Mouse (Mus musculus): ENCODE data around the gene Psmb5. TPM values are rescaled to one million over a fixed set of nuclear protein-coding genes. Genes with fewer than 3 reads are reported as not detected.

Psmb5 gene
- 7.7 TPM for polyA plus RNA-seq (2014; fragmentation: Illumina TruSeq; extraction: RNeasy Lipid Tissue Mini Kit (QIAGEN cat#74804); ENCODE audit: low read depth, low replicate concordance)

GRCm38 (mm10) chr14:54617897-54618365 is at the start of gene Psmb5:
Psmb5 (minus strand) TSS chr14:54618022.

GRCm38 (mm10) chr14:54641305-54641969 is 23.6 kb upstream of the Psmb5 start, which contains the start of gene Cdh24:
Cdh24 (minus strand) TSS chr14:54641364.

GRCm38 (mm10) chr14:54640946-54641304 is 23.1 kb upstream of the Psmb5 start, which contains the start of gene Gm17606:
Gm17606 (plus strand) TSS chr14:54640952.

DNA sequence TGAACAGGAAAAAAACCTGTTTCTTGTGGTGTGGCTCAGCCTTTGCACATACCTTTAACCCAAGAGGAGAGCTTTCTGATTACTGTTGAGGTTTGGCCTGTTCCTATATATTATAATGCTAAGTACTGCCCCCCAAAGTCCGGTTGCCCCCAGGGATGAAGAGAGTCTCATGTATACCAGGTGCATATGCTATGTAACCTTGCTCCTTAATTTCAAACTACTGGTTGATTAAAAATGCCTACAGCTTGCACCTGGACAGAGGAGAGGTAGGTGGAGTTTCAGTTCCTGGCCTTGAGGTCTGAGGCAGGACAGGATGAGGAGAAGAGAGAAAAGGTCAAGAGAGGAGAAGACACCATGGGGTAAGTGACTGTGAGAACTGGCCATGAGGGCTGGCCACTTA is 3.3 kb upstream of the Psmb5 start, which contains the start of gene Psmb11:
Psmb11 (plus strand) TSS at position 301 of the 400 bp plus-strand sequence.

DNA sequence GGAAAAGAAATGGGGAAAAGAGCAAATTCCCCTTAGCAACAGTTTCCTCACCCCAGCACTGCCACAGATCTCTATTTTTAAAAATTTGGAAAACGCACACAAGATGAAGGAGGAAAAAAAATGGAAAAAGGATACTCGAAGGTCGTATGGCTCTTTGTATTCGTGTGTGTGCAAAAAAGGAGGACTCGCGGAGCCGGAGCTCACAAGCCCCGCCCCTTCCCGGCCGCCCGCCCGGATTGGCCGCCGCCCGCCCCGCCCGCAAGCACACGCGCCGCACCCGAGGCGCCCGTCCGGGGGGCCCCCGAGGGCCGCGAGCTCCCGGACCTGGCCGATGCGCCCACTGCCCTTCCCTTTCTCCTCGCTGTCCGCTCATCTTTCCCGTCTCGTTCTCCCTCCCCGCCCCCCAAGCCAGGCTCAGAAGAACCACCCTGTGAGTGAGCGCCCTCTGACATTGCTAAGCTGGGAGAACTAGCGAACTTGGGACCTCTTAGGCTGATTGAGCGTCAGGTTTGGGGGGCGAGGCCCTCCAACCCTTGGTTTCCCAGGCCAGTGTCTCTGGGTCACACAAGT is 12.0 kb downstream of the Psmb5 start, which contains the start of gene 4931414P19Rik:
4931414P19Rik (minus strand) TSS at position 242 of the 570 bp plus-strand sequence.

DNA sequence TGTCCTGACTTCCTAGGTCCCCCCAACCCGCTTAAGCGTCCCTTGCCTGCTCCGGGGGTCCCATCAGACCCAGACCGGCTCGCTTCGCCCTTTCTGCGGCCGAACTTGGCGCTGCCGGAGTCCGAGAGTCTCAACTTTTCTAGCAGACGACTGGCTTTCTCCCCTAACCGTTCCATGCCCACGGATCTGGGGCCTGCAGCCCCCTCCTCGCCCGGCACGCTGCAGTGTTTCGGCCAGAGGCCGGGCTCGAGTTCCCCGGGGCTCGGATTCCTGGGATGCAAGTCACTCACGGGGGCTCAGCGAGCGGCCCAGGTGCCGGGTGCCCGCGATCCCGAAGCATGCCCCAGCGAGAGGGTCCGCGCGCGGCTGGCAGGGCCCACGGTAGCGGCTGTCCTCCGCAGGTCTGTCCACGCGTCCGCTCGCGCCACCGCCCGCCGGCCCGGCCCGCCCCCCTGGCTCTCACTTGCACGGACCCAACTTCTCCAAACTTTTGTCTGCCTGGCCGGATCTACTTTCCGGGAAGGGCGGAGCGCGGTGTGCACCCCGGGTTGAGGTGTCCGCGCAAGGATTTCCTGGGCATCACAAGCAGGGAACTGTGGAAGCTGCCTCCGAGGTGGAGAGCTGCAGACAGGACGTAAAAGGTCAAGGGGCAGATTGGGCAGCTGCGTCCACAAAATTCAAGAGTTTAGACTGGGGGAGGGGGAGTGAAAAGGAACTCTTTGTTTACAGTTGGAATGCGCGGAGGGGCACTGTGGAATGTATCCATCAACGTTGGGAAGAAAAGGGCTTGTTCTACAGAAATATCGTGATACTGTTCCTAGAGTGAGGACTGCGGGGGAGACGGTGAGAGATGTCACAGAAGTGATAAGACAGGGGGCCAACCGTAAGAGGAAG is 40.5 kb downstream of the Psmb5 start, which contains the start of gene Ajuba:
Ajuba (minus strand) TSS at position 470 of the 894 bp plus-strand sequence.

Other genes starting within 250 kb of the Psmb5 start
- gene Slc7a7, start 200.2 kb downstream of the Psmb5 start, polyA plus RNA-seq (2014; fragmentation: Illumina TruSeq; extraction: RNeasy Lipid Tissue Mini Kit (QIAGEN cat#74804); ENCODE audit: low read depth, low replicate concordance) = 2.0 TPM
- gene Mrpl52, start 191.1 kb downstream of the Psmb5 start, polyA plus RNA-seq (2014; fragmentation: Illumina TruSeq; extraction: RNeasy Lipid Tissue Mini Kit (QIAGEN cat#74804); ENCODE audit: low read depth, low replicate concordance) = 45.6 TPM
- 14.3 TPM for gene Mmp14, start 186.4 kb downstream of the Psmb5 start, polyA plus RNA-seq (2014; fragmentation: Illumina TruSeq; extraction: RNeasy Lipid Tissue Mini Kit (QIAGEN cat#74804); ENCODE audit: low read depth, low replicate concordance)
- gene Lrp10, start 153.9 kb downstream of the Psmb5 start, polyA plus RNA-seq (2014; fragmentation: Illumina TruSeq; extraction: RNeasy Lipid Tissue Mini Kit (QIAGEN cat#74804); ENCODE audit: low read depth, low replicate concordance) = 2.3 TPM
- gene Rem2, start 141.9 kb downstream of the Psmb5 start, polyA plus RNA-seq (2014; fragmentation: Illumina TruSeq; extraction: RNeasy Lipid Tissue Mini Kit (QIAGEN cat#74804); ENCODE audit: low read depth, low replicate concordance) = not detected
- 9.2 TPM for gene Prmt5, start 100.5 kb downstream of the Psmb5 start, polyA plus RNA-seq (2014; fragmentation: Illumina TruSeq; extraction: RNeasy Lipid Tissue Mini Kit (QIAGEN cat#74804); ENCODE audit: low read depth, low replicate concordance)
- gene Haus4, start 63.4 kb downstream of the Psmb5 start, polyA plus RNA-seq (2014; fragmentation: Illumina TruSeq; extraction: RNeasy Lipid Tissue Mini Kit (QIAGEN cat#74804); ENCODE audit: low read depth, low replicate concordance) = 2.4 TPM
- 5.1 TPM for gene Ajuba, start 40.5 kb downstream of the Psmb5 start, polyA plus RNA-seq (2014; fragmentation: Illumina TruSeq; extraction: RNeasy Lipid Tissue Mini Kit (QIAGEN cat#74804); ENCODE audit: low read depth, low replicate concordance)
- 0.93 TPM for gene 4931414P19Rik, start 12.0 kb downstream of the Psmb5 start, polyA plus RNA-seq (2014; fragmentation: Illumina TruSeq; extraction: RNeasy Lipid Tissue Mini Kit (QIAGEN cat#74804); ENCODE audit: low read depth, low replicate concordance)
- not detected for gene Psmb11, start 3.4 kb upstream of the Psmb5 start, polyA plus RNA-seq (2014; fragmentation: Illumina TruSeq; extraction: RNeasy Lipid Tissue Mini Kit (QIAGEN cat#74804); ENCODE audit: low read depth, low replicate concordance)
- gene Gm17606, start 22.9 kb upstream of the Psmb5 start, polyA plus RNA-seq (2014; fragmentation: Illumina TruSeq; extraction: RNeasy Lipid Tissue Mini Kit (QIAGEN cat#74804); ENCODE audit: low read depth, low replicate concordance) = not detected
- gene Cdh24, start 23.3 kb upstream of the Psmb5 start, polyA plus RNA-seq (2014; fragmentation: Illumina TruSeq; extraction: RNeasy Lipid Tissue Mini Kit (QIAGEN cat#74804); ENCODE audit: low read depth, low replicate concordance) = not detected
- 13.9 TPM for gene 1700123O20Rik, start 68.2 kb upstream of the Psmb5 start, polyA plus RNA-seq (2014; fragmentation: Illumina TruSeq; extraction: RNeasy Lipid Tissue Mini Kit (QIAGEN cat#74804); ENCODE audit: low read depth, low replicate concordance)
- gene Acin1, start 68.9 kb upstream of the Psmb5 start, polyA plus RNA-seq (2014; fragmentation: Illumina TruSeq; extraction: RNeasy Lipid Tissue Mini Kit (QIAGEN cat#74804); ENCODE audit: low read depth, low replicate concordance) = 40.7 TPM
- not detected for gene Gm29776, start 80.8 kb upstream of the Psmb5 start, polyA plus RNA-seq (2014; fragmentation: Illumina TruSeq; extraction: RNeasy Lipid Tissue Mini Kit (QIAGEN cat#74804); ENCODE audit: low read depth, low replicate concordance)
- not detected for gene Cebpe, start 94.2 kb upstream of the Psmb5 start, polyA plus RNA-seq (2014; fragmentation: Illumina TruSeq; extraction: RNeasy Lipid Tissue Mini Kit (QIAGEN cat#74804); ENCODE audit: low read depth, low replicate concordance)
- gene Slc7a8, start 163.9 kb upstream of the Psmb5 start, polyA plus RNA-seq (2014; fragmentation: Illumina TruSeq; extraction: RNeasy Lipid Tissue Mini Kit (QIAGEN cat#74804); ENCODE audit: low read depth, low replicate concordance) = 0.82 TPM
- gene Rnf212b, start 196.1 kb upstream of the Psmb5 start, polyA plus RNA-seq (2014; fragmentation: Illumina TruSeq; extraction: RNeasy Lipid Tissue Mini Kit (QIAGEN cat#74804); ENCODE audit: low read depth, low replicate concordance) = not detected